Mouse (Mus musculus): ENCODE measurements around the gene Abhd16a. TPM values are rescaled to one million over a fixed set of nuclear protein-coding genes. Genes with fewer than 3 reads are reported as not detected.

Abhd16a gene
- total and polyA plus RNA-seq, 2 experiments: 63.3 to 78.4 TPM

- Histone ChIP-seq H3K4me3 (ENCODE audit: insufficient read depth, low read depth, low read length) (no peak overlapping the region), H3K27me3 (ENCODE audit: control insufficient read depth, insufficient read depth, low read length) (no peaks in the 10 kb centered on the region), H3K79me2 (ENCODE audit: control insufficient read depth, insufficient read depth, low read length) (peaks cover 9% of the 10 kb centered on the region; the same call in 1 of the 2 replicates), H3K36me3 (ENCODE audit: control insufficient read depth, insufficient read depth, low read length) (peaks cover 60% of the 10 kb centered on the region), H3K27ac (replicated peaks; ENCODE audit: insufficient read depth, low read depth, low read length) (no peak overlapping the region), H3K9ac (ENCODE audit: low read depth, low read length) (no peak overlapping the region), H3K4me1 (ENCODE audit: control insufficient read depth, insufficient read depth, low read length) (0 out of 2 replicates have a peak, but pooled peaks cover 1% of the 10 kb centered on the region)
- TF ChIP-seq POLR2A (IDR thresholded peaks at IDR 0.05; ENCODE audit: extremely low read depth, insufficient read depth, low read length) (no peak), CTCF (IDR thresholded peaks at IDR 0.05; ENCODE audit: low read depth, low read length) (no peak)
- 77% methylated on average over 6 of the region's 6 CpGs for WGBS
- no peak for DNase-seq (ENCODE audit: extremely low read depth, low read depth, low spot score)
These were observed 52.9 kb downstream of the Abhd16a start for GRCm38 (mm10) chr17:35141971-35142370.

DNA sequence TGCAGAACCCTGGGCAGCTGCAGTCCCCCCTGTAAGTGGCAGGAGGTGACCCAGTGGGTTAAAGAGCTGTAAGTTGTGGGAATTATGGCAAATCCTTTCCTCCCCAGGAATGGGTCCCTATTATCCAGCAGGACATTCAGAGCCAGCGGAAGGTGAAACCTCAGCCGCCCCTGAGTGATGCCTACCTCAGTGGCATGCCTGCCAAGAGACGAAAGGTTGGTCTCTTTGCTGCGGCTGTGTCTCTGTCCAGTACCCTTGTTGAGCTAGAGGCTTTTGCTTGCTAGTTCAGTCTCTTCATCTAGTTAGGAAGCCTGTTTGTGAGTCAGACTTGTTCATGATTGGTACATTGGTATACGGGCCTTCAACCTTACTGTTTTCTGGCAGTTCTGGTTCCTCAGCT lies 57.1 kb downstream of the Abhd16a start:
- DNase-seq (ENCODE audit: extremely low read depth, low read depth, low spot score): no peak
- no peaks in the 10 kb centered on the region for H3K79me2 ChIP-seq (ENCODE audit: control insufficient read depth, insufficient read depth, low read length)
- 93% methylated on average over 5 of the region's 5 CpGs for WGBS
- H3K4me3 ChIP-seq (ENCODE audit: insufficient read depth, low read depth, low read length): no peak overlapping the region
- no peak for TF ChIP-seq POLR2A (IDR thresholded peaks at IDR 0.05; ENCODE audit: extremely low read depth, insufficient read depth, low read length)
- no peak for TF ChIP-seq CTCF (IDR thresholded peaks at IDR 0.05; ENCODE audit: low read depth, low read length)
- no peaks in the 10 kb centered on the region; the same call in 1 of the 2 replicates for H3K4me1 ChIP-seq (ENCODE audit: control insufficient read depth, insufficient read depth, low read length)
- H3K36me3 ChIP-seq (ENCODE audit: control insufficient read depth, insufficient read depth, low read length): peaks cover 73% of the 10 kb centered on the region
- H3K27ac ChIP-seq (replicated peaks; ENCODE audit: insufficient read depth, low read depth, low read length): no peak overlapping the region
- no peaks in the 10 kb centered on the region for H3K27me3 ChIP-seq (ENCODE audit: control insufficient read depth, insufficient read depth, low read length)
- H3K9ac ChIP-seq (ENCODE audit: low read depth, low read length): no peak overlapping the region

DNA sequence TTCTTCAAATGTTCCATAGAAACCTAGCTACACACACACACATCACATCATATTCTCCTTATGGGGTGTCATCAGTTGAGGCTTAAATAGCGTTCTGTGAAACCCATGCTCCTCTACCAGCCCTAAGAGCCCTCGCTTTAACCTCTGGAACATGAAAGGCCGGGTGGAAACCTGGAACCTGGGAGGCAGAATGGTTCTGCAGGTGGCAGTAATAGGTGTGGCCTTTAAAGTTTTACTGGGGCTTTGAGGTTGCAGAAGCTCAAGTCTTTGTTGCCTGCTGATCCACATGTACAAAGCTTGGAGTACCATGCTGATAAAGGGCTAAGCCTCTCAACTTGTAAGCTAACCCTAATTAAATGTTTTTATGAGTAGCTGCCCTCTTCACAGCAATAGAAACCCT lies 58.3 kb downstream of the Abhd16a start:
- no peaks in the 10 kb centered on the region for H3K79me2 ChIP-seq (ENCODE audit: control insufficient read depth, insufficient read depth, low read length)
- H3K27me3 ChIP-seq (ENCODE audit: control insufficient read depth, insufficient read depth, low read length): no peaks in the 10 kb centered on the region
- no peak for DNase-seq (ENCODE audit: extremely low read depth, low read depth, low spot score)
- no peak overlapping the region for H3K4me3 ChIP-seq (ENCODE audit: insufficient read depth, low read depth, low read length)
- H3K9ac ChIP-seq (ENCODE audit: low read depth, low read length): no peak overlapping the region
- peaks cover 76% of the 10 kb centered on the region for H3K36me3 ChIP-seq (ENCODE audit: control insufficient read depth, insufficient read depth, low read length)
- H3K27ac ChIP-seq (replicated peaks; ENCODE audit: insufficient read depth, low read depth, low read length): no peak overlapping the region
- no peaks in the 10 kb centered on the region; the same call in 1 of the 2 replicates for H3K4me1 ChIP-seq (ENCODE audit: control insufficient read depth, insufficient read depth, low read length)
- WGBS: 78% methylated on average over 3 of the region's 3 CpGs
- TF ChIP-seq POLR2A (IDR thresholded peaks at IDR 0.05; ENCODE audit: extremely low read depth, insufficient read depth, low read length) (no peak), CTCF (IDR thresholded peaks at IDR 0.05; ENCODE audit: low read depth, low read length) (no peak)

- DNase-seq (ENCODE audit: extremely low read depth, low read depth, low spot score): no peak
- H3K4me1 ChIP-seq (ENCODE audit: control insufficient read depth, insufficient read depth, low read length): no peaks in the 10 kb centered on the region; the same call in 1 of the 2 replicates
- no peak overlapping the region for H3K9ac ChIP-seq (ENCODE audit: low read depth, low read length)
- no peaks in the 10 kb centered on the region for H3K79me2 ChIP-seq (ENCODE audit: control insufficient read depth, insufficient read depth, low read length)
- H3K4me3 ChIP-seq (ENCODE audit: insufficient read depth, low read depth, low read length): no peak overlapping the region
- H3K27ac ChIP-seq (replicated peaks; ENCODE audit: insufficient read depth, low read depth, low read length): 0 out of 2 replicates have a peak overlapping the region, but pooled peaks have one; percentile 39
- 63% methylated on average over 5 of the region's 5 CpGs for WGBS
- TF ChIP-seq POLR2A (IDR thresholded peaks at IDR 0.05; ENCODE audit: extremely low read depth, insufficient read depth, low read length) (no peak), CTCF (IDR thresholded peaks at IDR 0.05; ENCODE audit: low read depth, low read length) (no peak)
- no peaks in the 10 kb centered on the region for H3K27me3 ChIP-seq (ENCODE audit: control insufficient read depth, insufficient read depth, low read length)
- H3K36me3 ChIP-seq (ENCODE audit: control insufficient read depth, insufficient read depth, low read length): peaks cover 75% of the 10 kb centered on the region
These were observed 59.0 kb downstream of the Abhd16a start for GRCm38 (mm10) chr17:35147922-35148639.

DNA sequence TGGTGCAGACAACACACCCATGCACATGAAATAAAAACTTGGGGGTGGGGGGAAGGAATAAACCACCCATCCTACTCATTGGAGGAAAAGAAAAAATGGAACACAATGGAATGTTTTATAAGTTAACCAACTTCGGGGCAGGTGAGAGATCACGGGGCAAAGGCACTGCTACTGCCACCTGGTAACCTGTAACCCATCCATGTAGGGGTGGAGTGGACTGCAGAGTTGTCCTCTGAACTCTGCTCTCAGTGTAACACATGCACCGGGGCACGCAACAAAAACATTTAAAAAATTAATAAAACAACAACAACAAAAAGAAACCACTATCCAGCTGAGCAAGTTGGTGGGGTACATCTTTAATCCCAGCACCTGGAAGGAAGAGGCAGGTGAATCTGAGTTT lies 63.1 kb downstream of the Abhd16a start:
- H3K4me1 ChIP-seq (ENCODE audit: control insufficient read depth, insufficient read depth, low read length): no peaks in the 10 kb centered on the region; the same call in 1 of the 2 replicates
- no peak overlapping the region for H3K27ac ChIP-seq (replicated peaks; ENCODE audit: insufficient read depth, low read depth, low read length)
- 57% methylated on average over 4 of the region's 4 CpGs for WGBS
- TF ChIP-seq CTCF (IDR thresholded peaks at IDR 0.05; ENCODE audit: low read depth, low read length): no peak
- TF ChIP-seq POLR2A (IDR thresholded peaks at IDR 0.05; ENCODE audit: extremely low read depth, insufficient read depth, low read length): no peak
- H3K4me3 ChIP-seq (ENCODE audit: insufficient read depth, low read depth, low read length): no peak overlapping the region
- H3K9ac ChIP-seq (ENCODE audit: low read depth, low read length): no peak overlapping the region
- no peaks in the 10 kb centered on the region for H3K27me3 ChIP-seq (ENCODE audit: control insufficient read depth, insufficient read depth, low read length)
- no peaks in the 10 kb centered on the region; the same call in 1 of the 2 replicates for H3K79me2 ChIP-seq (ENCODE audit: control insufficient read depth, insufficient read depth, low read length)
- peak; percentile 40 for DNase-seq (ENCODE audit: extremely low read depth, low read depth, low spot score)
- peaks cover 77% of the 10 kb centered on the region for H3K36me3 ChIP-seq (ENCODE audit: control insufficient read depth, insufficient read depth, low read length)

Other genes with a start within 250 kb of the Abhd16a start
Only the 30 nearest of the 44 such genes appear.
- 3.6 and 10.1 TPM in 2 replicates for gene Hspa1b, start 130.0 kb upstream of the Abhd16a start, total RNA-seq (2014; rRNA removed)
- 10.0 and 11.2 TPM in 2 replicates for gene Hspa1b, start 130.0 kb upstream of the Abhd16a start, polyA plus RNA-seq (2012; rRNA removed)
- not detected in 2 replicates for gene Gm20481, start 119.4 kb upstream of the Abhd16a start, total RNA-seq (2014; rRNA removed)
- not detected in 2 replicates for gene Gm20481, start 119.4 kb upstream of the Abhd16a start, polyA plus RNA-seq (2012; rRNA removed)
- 0.18 and 0.60 TPM in 2 replicates for gene Hspa1a, start 117.1 kb upstream of the Abhd16a start, total RNA-seq (2014; rRNA removed)
- gene Hspa1a, start 117.1 kb upstream of the Abhd16a start, polyA plus RNA-seq (2012; rRNA removed): 0.45 TPM in 2 replicates
- gene Hspa1l, start 116.6 kb upstream of the Abhd16a start, total RNA-seq (2014; rRNA removed): 0.18 TPM in 1 of 2 replicates, not detected in the other
- gene Hspa1l, start 116.6 kb upstream of the Abhd16a start, polyA plus RNA-seq (2012; rRNA removed): 0.05 TPM in 1 of 2 replicates, not detected in the other
- 7.9 and 11.1 TPM in 2 replicates for gene Lsm2, start 107.4 kb upstream of the Abhd16a start, total RNA-seq (2014; rRNA removed)
- 55.1 and 63.0 TPM in 2 replicates for gene Lsm2, start 107.4 kb upstream of the Abhd16a start, polyA plus RNA-seq (2012; rRNA removed)
- gene Vars, start 88.3 kb upstream of the Abhd16a start, total RNA-seq (2014; rRNA removed): 11.8 and 27.5 TPM in 2 replicates
- 39.8 and 52.7 TPM in 2 replicates for gene Vars, start 88.3 kb upstream of the Abhd16a start, polyA plus RNA-seq (2012; rRNA removed)
- 0.07 and 0.09 TPM in 2 replicates for gene Vwa7, start 72.7 kb upstream of the Abhd16a start, total RNA-seq (2014; rRNA removed)
- gene Vwa7, start 72.7 kb upstream of the Abhd16a start, polyA plus RNA-seq (2012; rRNA removed): 0.16 and 0.27 TPM in 2 replicates
- gene Sapcd1, start 61.2 kb upstream of the Abhd16a start, total RNA-seq (2014; rRNA removed): 0.54 TPM in 1 of 2 replicates, not detected in the other
- gene Sapcd1, start 61.2 kb upstream of the Abhd16a start, polyA plus RNA-seq (2012; rRNA removed): 0.66 TPM in 1 of 2 replicates, not detected in the other
- gene Msh5, start 42.5 kb upstream of the Abhd16a start, total RNA-seq (2014; rRNA removed): 1.0 and 2.0 TPM in 2 replicates
- gene Msh5, start 42.5 kb upstream of the Abhd16a start, polyA plus RNA-seq (2012; rRNA removed): 1.1 and 3.9 TPM in 2 replicates
- 15.9 and 20.3 TPM in 2 replicates for gene Clic1, start 39.3 kb upstream of the Abhd16a start, total RNA-seq (2014; rRNA removed)
- gene Clic1, start 39.3 kb upstream of the Abhd16a start, polyA plus RNA-seq (2012; rRNA removed): 12.2 and 16.8 TPM in 2 replicates
- gene Ddah2, start 30.2 kb upstream of the Abhd16a start, total RNA-seq (2014; rRNA removed): 3.0 and 3.6 TPM in 2 replicates
- 3.8 and 3.9 TPM in 2 replicates for gene Ddah2, start 30.2 kb upstream of the Abhd16a start, polyA plus RNA-seq (2012; rRNA removed)
- gene Ly6g6c, start 23.9 kb upstream of the Abhd16a start, total RNA-seq (2014; rRNA removed): not detected in 2 replicates
- gene Ly6g6c, start 23.9 kb upstream of the Abhd16a start, polyA plus RNA-seq (2012; rRNA removed): not detected in 2 replicates
- gene Mpig6b, start 23.1 kb upstream of the Abhd16a start, total RNA-seq (2014; rRNA removed): 0.18 TPM in 1 of 2 replicates, not detected in the other
- gene Mpig6b, start 23.1 kb upstream of the Abhd16a start, polyA plus RNA-seq (2012; rRNA removed): 0.06 TPM in 1 of 2 replicates, not detected in the other
- gene Ly6g6e, start 12.4 kb upstream of the Abhd16a start, total RNA-seq (2014; rRNA removed): 0.37 TPM in 1 of 2 replicates, not detected in the other
- 0.33 and 0.35 TPM in 2 replicates for gene Ly6g6e, start 12.4 kb upstream of the Abhd16a start, polyA plus RNA-seq (2012; rRNA removed)
- gene Ly6g6d, start 11.2 kb upstream of the Abhd16a start, total RNA-seq (2014; rRNA removed): 0.47 TPM in 1 of 2 replicates, not detected in the other
- gene Ly6g6d, start 11.2 kb upstream of the Abhd16a start, polyA plus RNA-seq (2012; rRNA removed): 0.24 and 0.67 TPM in 2 replicates
- gene Ly6g6f, start 3.7 kb upstream of the Abhd16a start, total RNA-seq (2014; rRNA removed): not detected in 2 replicates
- gene Ly6g6f, start 3.7 kb upstream of the Abhd16a start, polyA plus RNA-seq (2012; rRNA removed): 0.07 TPM in 2 replicates
- not detected in 2 replicates for gene Ly6g5c, start 19.0 kb downstream of the Abhd16a start, total RNA-seq (2014; rRNA removed)
- gene Ly6g5c, start 19.0 kb downstream of the Abhd16a start, polyA plus RNA-seq (2012; rRNA removed): not detected in 2 replicates
- gene Ly6g5b, start 26.2 kb downstream of the Abhd16a start, total RNA-seq (2014; rRNA removed): 0.40 and 0.46 TPM in 2 replicates
- 0.26 and 0.62 TPM in 2 replicates for gene Ly6g5b, start 26.2 kb downstream of the Abhd16a start, polyA plus RNA-seq (2012; rRNA removed)
- 9.6 and 9.8 TPM in 2 replicates for gene Gpank1, start 32.2 kb downstream of the Abhd16a start, total RNA-seq (2014; rRNA removed)
- gene Gpank1, start 32.2 kb downstream of the Abhd16a start, polyA plus RNA-seq (2012; rRNA removed): 10.5 and 11.4 TPM in 2 replicates
- 60.9 and 111 TPM in 2 replicates for gene Csnk2b, start 32.8 kb downstream of the Abhd16a start, total RNA-seq (2014; rRNA removed)
- 215 and 228 TPM in 2 replicates for gene Csnk2b, start 32.8 kb downstream of the Abhd16a start, polyA plus RNA-seq (2012; rRNA removed)
- 9.8 and 11.4 TPM in 2 replicates for gene D17H6S53E, start 37.1 kb downstream of the Abhd16a start, total RNA-seq (2014; rRNA removed)
- gene D17H6S53E, start 37.1 kb downstream of the Abhd16a start, polyA plus RNA-seq (2012; rRNA removed): 12.4 and 18.3 TPM in 2 replicates
- 432 and 465 TPM in 2 replicates for gene Apom, start 42.8 kb downstream of the Abhd16a start, total RNA-seq (2014; rRNA removed)
- gene Apom, start 42.8 kb downstream of the Abhd16a start, polyA plus RNA-seq (2012; rRNA removed): 510 and 575 TPM in 2 replicates
- 28.1 and 40.9 TPM in 2 replicates for gene Bag6, start 45.9 kb downstream of the Abhd16a start, total RNA-seq (2014; rRNA removed)
- 88.4 and 119 TPM in 2 replicates for gene Bag6, start 45.9 kb downstream of the Abhd16a start, polyA plus RNA-seq (2012; rRNA removed)
- 12.4 and 23.2 TPM in 2 replicates for gene Prrc2a, start 75.6 kb downstream of the Abhd16a start, total RNA-seq (2014; rRNA removed)
- gene Prrc2a, start 75.6 kb downstream of the Abhd16a start, polyA plus RNA-seq (2012; rRNA removed): 103 and 144 TPM in 2 replicates
- 8.6 and 13.3 TPM in 2 replicates for gene Aif1, start 86.8 kb downstream of the Abhd16a start, total RNA-seq (2014; rRNA removed)
- 1.6 and 2.5 TPM in 2 replicates for gene Aif1, start 86.8 kb downstream of the Abhd16a start, polyA plus RNA-seq (2012; rRNA removed)
- 10.2 and 13.0 TPM in 2 replicates for gene Lst1, start 99.2 kb downstream of the Abhd16a start, total RNA-seq (2014; rRNA removed)
- gene Lst1, start 99.2 kb downstream of the Abhd16a start, polyA plus RNA-seq (2012; rRNA removed): 5.9 and 11.8 TPM in 2 replicates
- gene Ltb, start 105.2 kb downstream of the Abhd16a start, total RNA-seq (2014; rRNA removed): 1.8 and 3.0 TPM in 2 replicates
- 2.6 and 4.7 TPM in 2 replicates for gene Ltb, start 105.2 kb downstream of the Abhd16a start, polyA plus RNA-seq (2012; rRNA removed)
- gene Tnf, start 112.7 kb downstream of the Abhd16a start, total RNA-seq (2014; rRNA removed): 0.13 TPM in 1 of 2 replicates, not detected in the other
- 0.15 and 0.29 TPM in 2 replicates for gene Tnf, start 112.7 kb downstream of the Abhd16a start, polyA plus RNA-seq (2012; rRNA removed)
- gene Lta, start 116.1 kb downstream of the Abhd16a start, total RNA-seq (2014; rRNA removed): 0.27 TPM in 1 of 2 replicates, not detected in the other
- gene Lta, start 116.1 kb downstream of the Abhd16a start, polyA plus RNA-seq (2012; rRNA removed): 0.06 TPM in 1 of 2 replicates, not detected in the other
- 0.37 TPM in 1 of 2 replicates, not detected in the other for gene Gm16181, start 131.6 kb downstream of the Abhd16a start, total RNA-seq (2014; rRNA removed)
- not detected in 2 replicates for gene Gm16181, start 131.6 kb downstream of the Abhd16a start, polyA plus RNA-seq (2012; rRNA removed)

All from liver, adult 2 months (tissue).